Mouse (Mus musculus): Measurements from ENCODE around the gene Orai3. TPM values are rescaled to one million over a fixed set of nuclear protein-coding genes. Genes with fewer than 3 reads are reported as not detected.
"Not testable (repeated sequence)": the region's sequence is repeated elsewhere in the genome, so short reads cannot be mapped to it uniquely, and the experiment has no call there.

Gene Orai3
- polyA plus RNA-seq (2012; rRNA removed): 15.7 and 20.5 TPM in 2 replicates

DNA sequence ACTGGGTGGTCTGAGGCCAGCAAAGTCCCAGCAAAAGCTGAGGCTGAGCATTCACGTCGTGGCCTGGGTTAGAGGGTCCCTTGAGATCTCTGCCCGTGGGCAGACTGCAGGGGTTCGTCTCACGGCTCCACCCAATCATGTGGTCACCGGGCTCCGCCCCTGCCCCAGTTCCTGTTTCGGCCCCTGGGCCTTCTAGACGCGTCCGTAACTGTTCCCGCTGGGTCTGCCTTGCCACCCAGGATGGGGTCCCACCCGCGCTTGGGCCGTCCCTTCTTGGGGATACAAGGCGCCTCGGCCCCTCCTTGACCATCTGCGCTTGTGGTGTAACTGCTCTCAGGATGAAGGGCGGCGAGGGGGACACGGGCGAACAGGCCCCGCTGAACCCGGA is at the start of gene Orai3:
Orai3 (plus strand) TSS at position 165 of the 388 bp plus-strand sequence.
- no peak for DNase-seq (ENCODE audit: low read depth, low spot score)
- 2% methylated on average over 24 of the region's 24 CpGs for whole genome bisulfite sequencing

DNA sequence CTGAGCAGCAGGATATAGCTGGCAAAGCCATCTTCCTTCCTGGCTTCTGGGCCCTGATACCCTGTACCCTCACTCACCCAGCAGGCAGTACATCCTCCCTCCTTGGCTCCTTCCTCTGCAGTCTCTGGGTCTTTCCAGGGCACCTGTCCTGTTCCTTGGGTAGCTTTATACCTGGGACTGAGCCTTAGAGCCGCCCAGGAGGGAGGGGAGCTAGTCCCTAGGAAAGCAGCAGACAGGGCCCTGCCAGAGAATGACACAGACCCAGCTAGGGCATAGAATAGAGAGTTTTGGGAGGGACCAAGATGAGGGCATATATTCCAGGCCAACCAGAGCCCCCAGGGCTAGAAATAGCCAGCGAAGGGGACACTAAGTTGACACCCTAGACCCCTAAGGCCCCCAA is 44.1 kb upstream of the Orai3 start:
- DNase-seq (ENCODE audit: low read depth, low spot score): no peak
- 70% methylated on average over 2 of the region's 2 CpGs for WGBS

- DNase-seq (ENCODE audit: low read depth, low spot score): no peak
- WGBS: 67% methylated on average over 6 of the region's 6 CpGs
Measured at GRCm38 (mm10) chr7:127725924-127726323, 43.7 kb upstream of the Orai3 start.

GRCm38 (mm10) chr7:127727898-127728297 is 41.7 kb upstream of the Orai3 start:
- DNase-seq (ENCODE audit: low read depth, low spot score): no peak
- 77% methylated on average over 7 of the region's 7 CpGs for WGBS

DNA sequence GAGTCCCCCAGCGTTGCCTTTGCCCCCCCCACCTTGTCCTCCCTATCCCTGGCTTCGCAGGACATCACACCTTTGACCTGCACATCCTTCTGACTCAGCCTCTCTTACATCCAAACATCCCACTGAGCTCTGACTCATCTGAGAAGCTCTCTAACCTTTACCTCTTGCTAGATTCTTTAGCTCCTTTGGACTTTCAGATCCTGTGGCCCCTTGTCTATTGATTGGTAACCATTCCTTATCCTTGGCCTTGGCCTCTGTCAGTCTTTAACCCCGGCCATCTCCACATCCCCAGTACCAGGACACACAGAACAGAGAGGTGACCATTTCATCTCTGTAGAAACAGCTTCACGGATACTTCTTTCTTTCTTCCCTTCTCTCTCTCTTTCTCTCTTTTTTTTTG is 39.4 kb upstream of the Orai3 start:
- no peak for DNase-seq (ENCODE audit: low read depth, low spot score)

DNA sequence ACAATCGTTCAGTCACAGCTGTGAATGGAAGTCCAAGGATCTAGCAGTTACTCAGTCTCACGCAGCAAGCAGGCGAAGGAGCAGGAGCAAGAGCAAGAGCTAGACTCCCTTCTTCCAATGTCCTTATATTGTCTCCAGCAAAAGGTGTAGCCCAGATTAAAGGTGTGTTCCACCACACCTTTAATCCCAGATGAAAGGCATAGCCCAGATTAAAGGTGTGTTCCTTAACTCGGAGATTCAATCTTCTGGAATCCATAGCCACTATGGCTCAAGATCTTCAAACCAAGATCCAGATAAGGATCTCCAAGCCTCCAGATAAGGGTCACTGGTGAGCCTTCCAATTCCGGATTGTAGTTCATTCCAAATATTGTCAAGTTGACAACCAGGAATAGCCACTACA is 37.5 kb upstream of the Orai3 start, which contains the start of gene Ctf2:
Ctf2 (minus strand) TSS at position 101 of the 400 bp plus-strand sequence.
- not testable (repeated sequence) for DNase-seq (ENCODE audit: low read depth, low spot score)
- WGBS: no CpG with 5 or more reads among the region's 5 CpGs

More for the DNA sequence above, 39.4 kb upstream of the Orai3 start:
- WGBS: 64% methylated on average over 4 of the region's 4 CpGs

GRCm38 (mm10) chr7:127744366-127745045 is 25.1 kb upstream of the Orai3 start, which contains the start of gene Fbxl19:
Gene Fbxl19 (plus strand): TSS chr7:127744543.
- WGBS: under 1% methylated on average over 26 of the region's 26 CpGs
- DNase-seq (ENCODE audit: low read depth, low spot score): peak; percentile 55

- WGBS: 1% methylated on average over 19 of the region's 19 CpGs
- DNase-seq (ENCODE audit: low read depth, low spot score): peak; percentile 96
Measured at GRCm38 (mm10) chr7:127745251-127745651, 24.4 kb upstream of the Orai3 start.

- peak; percentile 100 for DNase-seq (ENCODE audit: low read depth, low spot score)
- WGBS: 0% methylated on average over 39 of the region's 39 CpGs
Measured at GRCm38 (mm10) chr7:127745652-127746493, 23.7 kb upstream of the Orai3 start.

GRCm38 (mm10) chr7:127746494-127747491 is 22.8 kb upstream of the Orai3 start:
- no peak for DNase-seq (ENCODE audit: low read depth, low spot score)

GRCm38 (mm10) chr7:127747559-127748234 is 21.9 kb upstream of the Orai3 start:
- no peak for DNase-seq (ENCODE audit: low read depth, low spot score)
- 69% methylated on average over 6 of the region's 6 CpGs for WGBS

More at GRCm38 (mm10) chr7:127746494-127747491, 22.8 kb upstream of the Orai3 start:
- 3% methylated on average over 55 of the region's 62 CpGs for WGBS

GRCm38 (mm10) chr7:127748235-127748560 is 21.4 kb upstream of the Orai3 start:
- DNase-seq (ENCODE audit: low read depth, low spot score): no peak
- WGBS: 93% methylated on average over 28 of the region's 28 CpGs

GRCm38 (mm10) chr7:127750131-127751127 is 19.2 kb upstream of the Orai3 start:
- WGBS: 88% methylated on average over 19 of the region's 19 CpGs
- DNase-seq (ENCODE audit: low read depth, low spot score): no peak

- WGBS: 92% methylated on average over 5 of the region's 5 CpGs
- no peak for DNase-seq (ENCODE audit: low read depth, low spot score)
Measured at GRCm38 (mm10) chr7:127751619-127752018, 18.0 kb upstream of the Orai3 start.

- no peak for DNase-seq (ENCODE audit: low read depth, low spot score)
- 93% methylated on average over 27 of the region's 27 CpGs for WGBS
Measured at GRCm38 (mm10) chr7:127752069-127752468, 17.5 kb upstream of the Orai3 start.

DNA sequence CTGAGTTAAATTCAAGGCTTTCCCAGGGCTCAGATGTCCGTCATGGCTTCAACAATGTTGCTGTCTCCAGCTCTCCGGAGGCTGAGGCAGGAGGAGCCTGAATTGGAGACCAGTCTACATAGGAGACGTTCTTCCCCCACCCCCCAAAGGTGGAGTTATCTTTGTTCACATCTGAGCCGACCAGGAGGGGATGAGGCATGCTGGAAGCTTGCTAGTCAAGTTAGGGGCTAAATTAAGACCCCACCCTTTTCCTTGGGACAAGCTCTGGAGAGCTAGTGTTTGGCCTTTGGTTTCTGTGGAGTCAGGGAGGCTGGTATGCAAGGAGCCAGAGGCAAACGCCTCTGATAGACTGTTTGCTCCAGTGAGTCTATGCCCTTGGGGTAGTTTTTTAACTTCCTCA is 16.5 kb upstream of the Orai3 start:
- WGBS: 61% methylated on average over 5 of the region's 5 CpGs

GRCm38 (mm10) chr7:127753741-127754140 is 15.9 kb upstream of the Orai3 start:
- DNase-seq (ENCODE audit: low read depth, low spot score): no peak
- 75% methylated on average over 7 of the region's 7 CpGs for WGBS

More for the DNA sequence above, 16.5 kb upstream of the Orai3 start:
- no peak for DNase-seq (ENCODE audit: low read depth, low spot score)

GRCm38 (mm10) chr7:127759716-127760115 is 9.9 kb upstream of the Orai3 start:
- DNase-seq (ENCODE audit: low read depth, low spot score): no peak
- WGBS: 68% methylated on average over 6 of the region's 6 CpGs

All from large intestine, adult 2 months (tissue).